Mouse (Mus musculus): Measurements from ENCODE around the gene Lrrc75a. TPM values are rescaled to one million over a fixed set of nuclear protein-coding genes. Genes with fewer than 3 reads are reported as not detected.
A peak's percentile ranks its signal among the peaks of the same experiment; 100 is the strongest.

Lrrc75a gene
- polyA plus RNA-seq, 1 experiment from 2014 or later, result 19.4 TPM

GRCm38 (mm10) chr11:62565747-62566146 is 82.6 kb downstream of the Lrrc75a start:
- WGBS, result 61% methylated on average over 7 of the region's 7 CpGs
- H3K9ac ChIP-seq (ENCODE audit: low read length), result no peak overlapping the region
- no peak overlapping the region for H3K27ac ChIP-seq (replicated peaks in 1 of 2; ENCODE audit: control insufficient read depth in 1 of 2, insufficient read depth in 1 of 2, low read depth in 2 of 2, low read length in 2 of 2)
- no peaks in the 10 kb centered on the region; a peak in 1 of 4 replicates for H3K4me1 ChIP-seq (ENCODE audit: control insufficient read depth in 2 of 2, insufficient read depth in 2 of 2, low read length in 2 of 2)
- H3K27me3 ChIP-seq (ENCODE audit: control insufficient read depth, insufficient read depth, low read length), result no peaks in the 10 kb centered on the region
- no peak overlapping the region for H3K4me3 ChIP-seq (ENCODE audit: control insufficient read depth in 1 of 2, insufficient read depth in 1 of 2, low read depth in 1 of 2, low read length in 2 of 2)
- H3K36me3 ChIP-seq (ENCODE audit: control insufficient read depth, insufficient read depth, low read length), result no peaks in the 10 kb centered on the region
- no peaks in the 10 kb centered on the region for H3K9me3 ChIP-seq (ENCODE audit: control insufficient read depth, low read length)
- no peak overlapping the region for H3K4me2 ChIP-seq (ENCODE audit: low read length)
- ATAC-seq (ENCODE audit: insufficient number of reproducible peaks, insufficient read depth, low FRiP score, low read depth), result no peak

DNA sequence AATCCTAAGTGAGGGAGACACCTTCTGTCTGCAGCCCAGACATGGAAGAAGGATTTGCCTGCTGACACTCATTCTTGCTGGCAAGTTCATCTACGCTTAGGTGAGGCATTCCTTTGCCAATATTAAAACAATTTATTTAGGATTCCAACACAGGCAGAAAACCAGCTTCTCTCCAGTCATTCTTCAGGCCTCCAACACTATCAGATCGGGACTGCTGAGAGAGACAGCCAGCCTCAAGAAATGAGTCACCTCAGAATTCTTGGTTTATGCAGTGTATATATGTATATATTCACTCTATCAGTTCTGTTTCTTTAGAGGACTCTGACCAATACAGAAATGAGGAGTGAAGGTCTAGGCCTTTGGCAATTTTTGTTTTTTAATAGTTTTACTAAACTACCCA is 84.7 kb downstream of the Lrrc75a start:
- no peak overlapping the region for H3K4me3 ChIP-seq (ENCODE audit: control insufficient read depth in 1 of 2, insufficient read depth in 1 of 2, low read depth in 1 of 2, low read length in 2 of 2)
- WGBS, result 77% methylated on average over 2 of the region's 2 CpGs

DNA sequence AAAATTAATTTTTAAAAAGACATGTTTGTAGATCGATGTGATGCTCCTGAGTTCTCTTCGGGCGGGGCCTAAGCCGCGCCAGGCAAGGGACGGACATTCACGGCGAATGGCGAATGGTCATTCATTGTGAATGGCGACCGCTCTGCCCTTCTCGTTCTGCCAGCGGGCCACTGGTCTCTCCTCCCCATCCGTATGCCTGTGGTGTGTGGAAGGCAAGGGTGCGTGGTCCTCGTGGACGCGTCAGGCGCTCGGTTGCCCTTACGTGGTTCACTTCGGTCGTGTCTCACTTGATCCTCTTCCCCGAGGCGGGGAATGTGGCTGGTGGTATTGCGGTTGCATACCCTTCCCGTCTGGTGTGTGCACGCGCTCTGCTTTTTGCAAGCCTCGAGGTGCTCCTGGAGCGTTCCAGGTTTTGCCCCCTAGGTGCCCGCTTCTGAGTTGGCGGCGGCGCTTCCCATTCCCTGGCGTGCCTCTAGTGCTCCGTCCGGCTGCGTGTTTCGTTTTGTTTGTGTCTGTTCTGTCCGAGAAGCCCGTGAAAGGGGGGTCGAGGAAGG is 87.8 kb downstream of the Lrrc75a start:
- no peak for ATAC-seq (ENCODE audit: insufficient number of reproducible peaks, insufficient read depth, low FRiP score, low read depth)
- peaks cover 4 to 6% of the 10 kb centered on the region in 2 experiments; a peak in 3 of 4 replicates for H3K4me1 ChIP-seq (ENCODE audit: control insufficient read depth in 2 of 2, insufficient read depth in 2 of 2, low read length in 2 of 2)
- H3K9ac ChIP-seq (ENCODE audit: low read length), result peak overlapping the region; percentile 44; the same call in 1 of the 2 replicates
- no peaks in the 10 kb centered on the region for H3K9me3 ChIP-seq (ENCODE audit: control insufficient read depth, low read length)
- 25% methylated on average over 43 of the region's 43 CpGs for WGBS
- H3K4me3 ChIP-seq (ENCODE audit: control insufficient read depth in 1 of 2, insufficient read depth in 1 of 2, low read depth in 1 of 2, low read length in 2 of 2), result peak overlapping the region; percentile 37 to 44
- no peak overlapping the region for H3K27ac ChIP-seq (replicated peaks in 1 of 2; ENCODE audit: control insufficient read depth in 1 of 2, insufficient read depth in 1 of 2, low read depth in 2 of 2, low read length in 2 of 2)
- H3K36me3 ChIP-seq (ENCODE audit: control insufficient read depth, insufficient read depth, low read length), result no peaks in the 10 kb centered on the region
- peak overlapping the region; percentile 63 for H3K4me2 ChIP-seq (ENCODE audit: low read length)
- H3K27me3 ChIP-seq (ENCODE audit: control insufficient read depth, insufficient read depth, low read length), result no peaks in the 10 kb centered on the region

More for the DNA sequence above, 84.7 kb downstream of the Lrrc75a start:
- ATAC-seq (ENCODE audit: insufficient number of reproducible peaks, insufficient read depth, low FRiP score, low read depth), result no peak
- H3K9ac ChIP-seq (ENCODE audit: low read length), result no peak overlapping the region
- no peak overlapping the region for H3K4me2 ChIP-seq (ENCODE audit: low read length)
- peaks cover 4 to 6% of the 10 kb centered on the region in 2 experiments; a peak in 3 of 4 replicates for H3K4me1 ChIP-seq (ENCODE audit: control insufficient read depth in 2 of 2, insufficient read depth in 2 of 2, low read length in 2 of 2)
- H3K27ac ChIP-seq (replicated peaks in 1 of 2; ENCODE audit: control insufficient read depth in 1 of 2, insufficient read depth in 1 of 2, low read depth in 2 of 2, low read length in 2 of 2), result no peak overlapping the region
- H3K27me3 ChIP-seq (ENCODE audit: control insufficient read depth, insufficient read depth, low read length), result no peaks in the 10 kb centered on the region
- no peaks in the 10 kb centered on the region for H3K36me3 ChIP-seq (ENCODE audit: control insufficient read depth, insufficient read depth, low read length)
- no peaks in the 10 kb centered on the region for H3K9me3 ChIP-seq (ENCODE audit: control insufficient read depth, low read length)

DNA sequence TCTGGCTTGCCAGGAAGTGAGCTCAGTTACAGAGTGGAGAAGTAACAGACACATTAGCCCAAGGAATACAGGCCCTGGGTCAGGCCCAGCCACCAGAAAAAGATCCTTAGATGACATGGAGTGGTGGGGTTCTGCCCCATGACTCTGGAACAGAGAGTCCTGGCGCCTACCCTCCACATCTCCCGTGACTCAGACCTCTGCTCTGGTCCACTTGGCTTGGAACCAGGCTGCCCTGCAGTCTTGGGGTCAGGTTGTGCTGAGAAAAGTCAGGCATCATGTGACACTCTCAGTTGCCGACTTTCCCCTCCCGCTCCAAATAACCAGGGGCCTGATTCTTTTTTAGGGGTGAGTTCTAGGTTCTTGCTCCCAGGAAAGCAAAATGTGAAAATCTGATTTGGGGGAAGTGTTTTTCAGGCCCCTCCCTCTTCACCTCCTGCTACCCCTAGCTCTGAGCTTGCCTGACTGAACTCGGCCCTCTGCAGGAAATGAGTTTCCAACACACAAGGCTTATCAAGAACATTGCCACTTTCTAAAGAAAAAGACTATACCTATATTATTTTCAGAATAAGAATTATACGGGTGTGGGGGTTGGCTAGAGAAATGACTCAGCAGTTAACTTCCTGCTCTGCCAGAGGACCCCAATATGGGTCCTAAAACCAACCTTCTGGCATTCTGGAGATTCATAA is 89.2 kb downstream of the Lrrc75a start:
- Histone ChIP-seq H3K4me3 (ENCODE audit: control insufficient read depth in 1 of 2, insufficient read depth in 1 of 2, low read depth in 1 of 2, low read length in 2 of 2) (no peak overlapping the region), H3K27me3 (ENCODE audit: control insufficient read depth, insufficient read depth, low read length) (no peaks in the 10 kb centered on the region), H3K27ac (replicated peaks in 1 of 2; ENCODE audit: control insufficient read depth in 1 of 2, insufficient read depth in 1 of 2, low read depth in 2 of 2, low read length in 2 of 2) (no peak overlapping the region), H3K4me1 (ENCODE audit: control insufficient read depth in 2 of 2, insufficient read depth in 2 of 2, low read length in 2 of 2) (peaks cover 4 to 17% of the 10 kb centered on the region in 2 experiments), H3K36me3 (ENCODE audit: control insufficient read depth, insufficient read depth, low read length) (peaks cover 8% of the 10 kb centered on the region), H3K9me3 (ENCODE audit: control insufficient read depth, low read length) (no peaks in the 10 kb centered on the region), H3K4me2 (ENCODE audit: low read length) (no peak overlapping the region), H3K9ac (ENCODE audit: low read length) (no peak overlapping the region)
- ATAC-seq (ENCODE audit: insufficient number of reproducible peaks, insufficient read depth, low FRiP score, low read depth), result no peak; the same call in 1 of the 2 replicates
- 29% methylated on average over 6 of the region's 6 CpGs for WGBS

- Histone ChIP-seq H3K4me3 (ENCODE audit: control insufficient read depth in 1 of 2, insufficient read depth in 1 of 2, low read depth in 1 of 2, low read length in 2 of 2) (no peak overlapping the region), H3K27me3 (ENCODE audit: control insufficient read depth, insufficient read depth, low read length) (no peaks in the 10 kb centered on the region), H3K4me2 (ENCODE audit: low read length) (no peak overlapping the region), H3K9ac (ENCODE audit: low read length) (no peak overlapping the region), H3K4me1 (ENCODE audit: control insufficient read depth in 2 of 2, insufficient read depth in 2 of 2, low read length in 2 of 2) (peaks cover 6 to 26% of the 10 kb centered on the region in 2 experiments), H3K36me3 (ENCODE audit: control insufficient read depth, insufficient read depth, low read length) (peaks cover 17% of the 10 kb centered on the region), H3K27ac (replicated peaks in 1 of 2; ENCODE audit: control insufficient read depth in 1 of 2, insufficient read depth in 1 of 2, low read depth in 2 of 2, low read length in 2 of 2) (no peak overlapping the region), H3K9me3 (ENCODE audit: control insufficient read depth, low read length) (no peaks in the 10 kb centered on the region)
- ATAC-seq (ENCODE audit: insufficient number of reproducible peaks, insufficient read depth, low FRiP score, low read depth), result no peak
- WGBS, result 63% methylated on average over 2 of the region's 2 CpGs
Measured at GRCm38 (mm10) chr11:62558152-62558551, 90.2 kb downstream of the Lrrc75a start.

GRCm38 (mm10) chr11:62557205-62557604 is 91.1 kb downstream of the Lrrc75a start:
- 57% methylated on average over 5 of the region's 5 CpGs for WGBS
- H3K4me3 ChIP-seq (ENCODE audit: control insufficient read depth in 1 of 2, insufficient read depth in 1 of 2, low read depth in 1 of 2, low read length in 2 of 2), result no peak overlapping the region

DNA sequence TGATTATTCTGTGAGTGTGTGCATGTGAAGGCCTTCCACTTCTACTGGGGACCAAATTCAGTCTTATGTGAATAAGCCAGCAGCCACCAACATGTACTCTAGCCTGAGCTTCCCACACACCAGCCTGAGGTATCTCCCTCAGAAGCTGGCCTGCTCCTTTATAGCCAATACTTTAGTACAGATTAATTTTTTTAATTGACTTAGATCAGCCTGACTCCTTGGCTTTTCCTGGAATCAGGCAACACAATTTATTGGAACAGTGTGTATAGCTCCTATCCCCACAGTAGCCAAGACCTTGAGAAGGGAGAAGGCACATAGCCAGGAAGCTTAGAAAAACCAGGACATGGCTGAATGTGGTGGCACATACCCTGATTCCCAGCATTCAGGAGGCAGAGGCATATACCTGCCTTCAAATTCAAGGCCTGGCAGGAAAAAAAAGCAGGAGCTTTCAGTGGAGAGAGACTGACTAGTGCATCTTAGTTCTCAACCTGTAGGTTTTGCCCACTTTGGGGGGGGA is 92.4 kb downstream of the Lrrc75a start:
- Histone ChIP-seq H3K4me3 (ENCODE audit: control insufficient read depth in 1 of 2, insufficient read depth in 1 of 2, low read depth in 1 of 2, low read length in 2 of 2) (no peak overlapping the region), H3K36me3 (ENCODE audit: control insufficient read depth, insufficient read depth, low read length) (peaks cover 21% of the 10 kb centered on the region), H3K27ac (replicated peaks in 1 of 2; ENCODE audit: control insufficient read depth in 1 of 2, insufficient read depth in 1 of 2, low read depth in 2 of 2, low read length in 2 of 2) (no peak overlapping the region), H3K4me2 (ENCODE audit: low read length) (peak overlapping the region; percentile 2; the same call in 1 of the 2 replicates), H3K9me3 (ENCODE audit: control insufficient read depth, low read length) (no peaks in the 10 kb centered on the region), H3K27me3 (ENCODE audit: control insufficient read depth, insufficient read depth, low read length) (no peaks in the 10 kb centered on the region), H3K4me1 (ENCODE audit: control insufficient read depth in 2 of 2, insufficient read depth in 2 of 2, low read length in 2 of 2) (peaks cover 6 to 27% of the 10 kb centered on the region in 2 experiments), H3K9ac (ENCODE audit: low read length) (no peak overlapping the region)
- no peak for ATAC-seq (ENCODE audit: insufficient number of reproducible peaks, insufficient read depth, low FRiP score, low read depth)

More at GRCm38 (mm10) chr11:62557205-62557604, 91.1 kb downstream of the Lrrc75a start:
- no peak overlapping the region for H3K27ac ChIP-seq (replicated peaks in 1 of 2; ENCODE audit: control insufficient read depth in 1 of 2, insufficient read depth in 1 of 2, low read depth in 2 of 2, low read length in 2 of 2)
- ATAC-seq (ENCODE audit: insufficient number of reproducible peaks, insufficient read depth, low FRiP score, low read depth), result no peak
- H3K9ac ChIP-seq (ENCODE audit: low read length), result no peak overlapping the region
- peaks cover 21% of the 10 kb centered on the region for H3K36me3 ChIP-seq (ENCODE audit: control insufficient read depth, insufficient read depth, low read length)
- H3K27me3 ChIP-seq (ENCODE audit: control insufficient read depth, insufficient read depth, low read length), result no peaks in the 10 kb centered on the region
- H3K4me2 ChIP-seq (ENCODE audit: low read length), result no peak overlapping the region
- peaks cover 6 to 27% of the 10 kb centered on the region in 2 experiments for H3K4me1 ChIP-seq (ENCODE audit: control insufficient read depth in 2 of 2, insufficient read depth in 2 of 2, low read length in 2 of 2)
- H3K9me3 ChIP-seq (ENCODE audit: control insufficient read depth, low read length), result no peaks in the 10 kb centered on the region

Data from heart, embryonic 14.5 days (tissue).